Mouse (Mus musculus) layer of hippocampus, adult 8-10 months (tissue): ENCODE data around the gene Gm21083. TPM values are rescaled to one million over a fixed set of nuclear protein-coding genes. Genes with fewer than 3 reads are reported as not detected.
"Not testable (repeated sequence)": the region's sequence is repeated elsewhere in the genome, so short reads cannot be mapped to it uniquely, and the experiment has no call there.

Experiments
- DNase-seq, 2 experiments: peaks; one replicate each; pipeline ENCODE4 v3.0.0; 2022; ENCODE audit warnings: low spot score in 2 of 2
- total RNA-seq, 4 experiments: library from RNA; stranded (reverse); gene quantifications; 2 replicates each; pipeline ENCODE4 v1.2.4; 2022

Gm21083 gene
- total RNA-seq, 4 experiments from 2014 or later, result not detected

DNA sequence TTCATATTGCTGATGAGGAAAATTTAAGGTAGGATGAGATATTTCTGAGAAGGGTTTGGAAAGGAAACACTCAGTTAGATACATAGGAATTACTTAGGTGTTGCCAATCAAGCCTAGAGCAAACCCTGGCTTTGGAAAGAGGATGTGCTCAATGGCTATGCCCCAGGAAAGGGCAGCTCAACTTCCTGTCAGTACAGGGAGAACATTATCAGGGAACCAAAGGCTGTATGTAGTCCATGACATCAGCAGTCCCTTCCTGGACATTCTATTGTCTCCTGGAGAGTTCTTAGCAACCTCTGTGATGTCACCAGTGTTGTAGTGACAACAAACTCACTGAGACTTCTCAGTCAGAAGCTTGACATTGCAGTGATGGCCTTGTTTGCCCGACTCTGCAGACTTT is 41.6 kb downstream of the Gm21083 start, which contains the start of gene Speer4d:
Gene Speer4d, plus strand, starts transcription at position 301 of the 400 bp plus-strand sequence.
- not testable (repeated sequence) for DNase-seq

DNA sequence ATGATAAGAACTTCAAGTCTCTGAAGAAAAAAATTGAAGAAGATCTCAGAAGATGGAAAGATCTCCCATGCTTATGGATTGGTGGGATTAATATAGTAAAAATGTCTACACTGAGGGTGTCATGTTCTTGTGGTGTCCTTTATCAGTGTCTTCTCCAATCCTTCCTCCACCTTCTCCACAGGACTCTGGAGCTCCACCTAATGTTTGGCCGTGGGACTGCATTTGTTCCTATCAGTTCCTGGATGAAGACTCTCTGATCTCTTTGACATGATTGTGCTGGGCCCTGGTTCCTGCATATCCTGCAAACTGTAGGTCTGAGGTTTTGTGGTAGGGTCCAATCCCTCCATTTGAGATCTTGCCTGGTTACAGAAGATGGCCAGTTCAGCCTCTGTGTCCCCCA is 51.0 kb downstream of the Gm21083 start:
- not testable (repeated sequence) for DNase-seq

DNA sequence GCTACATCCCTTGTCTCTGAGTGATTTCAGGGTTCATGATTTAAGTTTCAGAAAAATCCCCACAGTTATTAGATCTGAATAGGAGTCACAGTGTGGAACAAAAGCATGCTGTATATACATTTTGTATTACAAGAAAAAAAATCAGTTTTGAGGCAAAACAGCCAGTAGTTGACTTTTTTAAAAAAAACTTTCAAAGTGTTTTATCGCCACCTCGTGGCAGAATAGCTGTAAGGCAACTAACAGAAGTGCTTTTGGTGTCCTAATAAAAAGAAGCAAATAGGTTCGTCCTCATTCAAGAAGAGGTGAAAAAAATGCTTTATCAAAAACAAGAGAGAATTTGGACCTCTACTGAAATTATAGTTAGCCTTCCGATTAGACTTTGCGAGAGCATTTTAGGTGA is 52.9 kb downstream of the Gm21083 start:
- DNase-seq, result not testable (repeated sequence)

Other genes with a start within 250 kb of the Gm21083 start
- not detected for gene Gm21149, start 100.8 kb upstream of the Gm21083 start, total RNA-seq
- gene Gm21190, start 48.1 kb upstream of the Gm21083 start, total RNA-seq, result not detected
- not detected for gene Speer4d, start 41.7 kb downstream of the Gm21083 start, total RNA-seq
- not detected for gene 4930572O03Rik, start 79.7 kb downstream of the Gm21083 start, total RNA-seq
- not detected for gene Speer4c, start 136.9 kb downstream of the Gm21083 start, total RNA-seq